Mouse (Mus musculus): ENCODE measurements around the gene Foxo6.
A peak's percentile ranks its signal among the peaks of the same experiment; 100 is the strongest.

Foxo6 gene

DNA sequence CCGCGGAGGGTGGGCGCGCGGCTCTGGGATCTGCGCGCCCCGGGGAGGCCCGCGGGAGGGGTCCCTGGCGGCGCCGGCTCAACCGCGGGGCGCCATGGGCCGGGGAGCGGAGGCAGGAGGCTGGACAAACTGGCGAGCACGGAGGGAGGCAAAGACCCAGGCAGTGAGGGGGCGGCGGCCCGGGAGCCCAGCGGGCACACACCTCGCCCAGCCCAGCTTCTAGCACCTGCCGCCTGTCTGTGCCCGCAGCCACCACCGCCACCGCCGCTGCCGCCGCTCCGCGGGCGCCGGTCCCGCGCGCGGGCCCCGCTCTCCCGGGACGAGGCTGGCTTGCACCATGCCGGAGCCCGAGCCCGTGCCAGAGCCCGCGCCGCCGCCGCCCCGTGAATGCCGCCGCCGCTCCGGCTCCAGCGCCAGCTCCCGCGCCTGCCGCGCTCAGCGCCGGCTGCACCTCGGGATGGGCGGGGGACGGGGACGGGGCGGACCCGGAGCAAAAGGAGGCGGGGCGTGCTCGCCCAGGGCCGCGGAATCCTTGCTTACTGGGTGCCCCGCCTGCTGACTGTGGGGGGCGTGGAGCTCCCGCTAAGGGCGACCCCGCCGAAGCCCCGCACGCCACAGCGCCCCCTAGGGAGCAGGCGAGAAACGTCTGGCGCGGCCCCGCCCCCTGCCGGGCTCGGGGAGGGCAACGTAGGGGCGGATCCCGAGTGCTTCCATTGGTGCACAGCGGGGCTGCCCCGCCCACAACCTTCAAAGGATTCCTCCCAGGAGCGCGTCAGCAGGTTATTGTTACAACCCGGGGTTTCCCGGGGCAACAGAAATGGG, at the start of gene Foxo6:
Foxo6 (minus strand) TSS at position 60 of the 822 bp plus-strand sequence.
- DNase-seq, result peak; percentile 98

DNA sequence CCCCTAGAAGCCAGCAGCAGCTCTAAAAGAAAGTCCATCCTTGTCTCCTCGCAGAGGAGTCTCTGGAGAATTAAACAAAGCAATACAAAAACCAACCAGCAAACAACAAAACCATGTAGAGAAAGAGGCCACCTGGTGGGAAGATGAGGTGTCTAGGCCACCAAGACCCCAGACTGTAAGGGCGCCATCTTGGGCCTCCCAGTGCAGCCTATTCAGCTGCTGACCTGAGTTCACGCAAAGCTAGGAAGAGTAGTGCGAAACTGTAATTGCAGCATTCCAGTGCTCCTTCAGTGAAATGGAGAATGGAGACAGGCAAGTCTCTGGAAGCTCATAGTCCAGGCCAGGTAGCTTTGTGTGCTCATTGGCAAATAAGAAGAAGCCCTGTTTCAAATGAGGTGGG, 47.2 kb upstream of the Foxo6 start:
- DNase-seq, result no peak

DNA sequence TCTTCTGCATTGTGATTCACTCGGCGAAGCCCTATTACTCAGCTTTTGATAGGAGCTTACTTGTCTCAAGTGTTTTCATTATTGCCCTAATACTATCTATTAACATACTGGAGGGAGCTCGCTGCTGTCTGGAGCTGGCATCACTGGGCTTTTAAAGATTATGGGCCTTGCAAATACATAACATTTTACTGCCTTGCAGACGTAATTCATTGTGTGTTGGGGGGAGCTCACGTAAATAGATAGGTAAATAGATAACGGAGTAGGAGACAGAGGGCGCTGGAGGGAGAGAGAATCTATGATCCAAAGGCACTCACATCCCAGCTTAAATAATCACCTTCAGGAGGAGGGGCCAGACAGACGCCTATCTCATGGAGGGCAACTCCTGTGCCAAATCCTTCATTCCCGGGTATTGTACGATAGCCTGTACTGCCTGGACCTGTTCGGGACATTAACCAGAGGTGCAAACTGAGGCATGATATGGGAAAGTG, 45.8 kb upstream of the Foxo6 start:
- no peak for DNase-seq

DNA sequence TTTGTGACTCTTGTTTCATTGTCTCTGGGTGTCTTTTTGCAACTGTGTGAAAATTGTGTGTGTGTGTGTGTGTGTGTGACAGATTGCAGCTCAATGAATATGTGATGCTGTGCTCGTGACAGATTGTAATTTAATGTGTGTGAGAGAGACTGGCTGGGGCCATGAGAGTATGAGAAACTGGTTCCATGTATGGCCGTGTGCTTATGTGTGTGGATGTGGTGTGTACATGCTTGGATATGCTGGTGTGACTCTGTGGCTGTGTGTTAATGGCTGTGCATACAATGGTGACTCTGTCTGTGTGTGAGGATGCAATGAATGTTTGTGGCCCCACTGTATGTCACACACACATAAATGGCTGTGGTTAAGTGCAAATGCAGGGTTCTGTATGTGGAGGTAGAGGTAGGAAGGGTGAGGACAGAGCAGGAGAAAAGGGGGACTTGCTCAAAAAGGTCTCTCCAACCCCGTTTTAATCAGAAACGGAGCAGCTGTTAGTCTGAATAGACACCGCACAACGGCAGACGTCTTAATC, 45.3 kb upstream of the Foxo6 start:
- DNase-seq, result no peak

DNA sequence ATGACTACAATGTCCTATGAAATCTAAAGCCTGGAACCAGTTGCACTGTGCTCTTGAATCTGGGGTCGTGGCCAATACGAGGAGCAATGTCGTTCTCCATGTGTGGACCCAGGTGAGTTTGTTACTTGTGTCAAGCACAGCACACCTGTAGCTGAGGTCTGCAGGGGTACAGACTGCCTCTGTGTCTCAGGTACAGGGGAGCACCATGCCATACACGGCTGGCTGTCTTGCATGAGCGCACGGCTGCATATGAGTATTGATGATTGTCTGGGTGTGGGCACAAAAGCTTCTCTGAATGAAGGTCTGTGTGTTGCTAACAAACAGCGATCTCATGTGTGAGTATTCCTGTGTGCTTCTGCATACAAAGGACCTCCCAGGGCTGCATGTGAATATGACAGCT, 44.8 kb upstream of the Foxo6 start:
- DNase-seq, result no peak

DNA sequence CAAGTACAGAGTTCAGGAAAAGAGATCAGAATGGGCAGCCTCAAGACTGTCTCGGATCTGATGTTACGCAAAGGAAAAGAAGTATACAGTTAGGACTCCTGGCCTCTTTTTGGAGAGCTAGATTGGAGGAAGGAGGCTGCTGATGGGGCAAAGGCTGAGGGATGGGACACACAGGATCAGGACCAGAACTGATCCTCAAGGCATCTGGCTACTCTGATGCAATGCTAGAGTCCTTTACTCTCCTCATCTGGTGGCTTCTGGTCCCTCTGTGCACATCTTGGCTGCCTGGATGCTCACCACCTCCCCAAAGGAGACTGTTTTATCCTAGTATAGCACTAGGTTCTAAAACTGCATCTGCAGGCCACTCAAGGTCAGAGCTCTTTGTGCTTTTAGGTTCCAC, 44.4 kb upstream of the Foxo6 start:
- no peak for DNase-seq

DNA sequence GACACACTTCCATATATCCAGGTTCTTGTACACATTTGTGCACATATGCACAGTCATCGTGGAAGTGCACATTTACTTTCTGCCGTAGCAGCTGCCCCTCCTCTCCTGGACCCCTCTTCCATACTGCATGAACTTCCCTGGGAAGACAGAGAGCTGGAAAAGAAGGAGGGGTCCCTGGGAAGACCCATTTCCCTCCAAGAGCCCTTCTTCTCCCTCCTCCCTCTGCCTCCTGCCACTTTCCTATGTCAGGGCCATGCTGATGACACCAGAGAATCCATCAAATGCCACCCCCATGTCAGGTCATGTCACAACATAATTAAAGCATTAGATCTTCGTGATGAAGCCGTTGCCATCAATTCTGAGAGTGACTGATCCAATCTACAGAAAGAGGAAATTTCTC, 38.6 kb upstream of the Foxo6 start:
- no peak for DNase-seq

DNA sequence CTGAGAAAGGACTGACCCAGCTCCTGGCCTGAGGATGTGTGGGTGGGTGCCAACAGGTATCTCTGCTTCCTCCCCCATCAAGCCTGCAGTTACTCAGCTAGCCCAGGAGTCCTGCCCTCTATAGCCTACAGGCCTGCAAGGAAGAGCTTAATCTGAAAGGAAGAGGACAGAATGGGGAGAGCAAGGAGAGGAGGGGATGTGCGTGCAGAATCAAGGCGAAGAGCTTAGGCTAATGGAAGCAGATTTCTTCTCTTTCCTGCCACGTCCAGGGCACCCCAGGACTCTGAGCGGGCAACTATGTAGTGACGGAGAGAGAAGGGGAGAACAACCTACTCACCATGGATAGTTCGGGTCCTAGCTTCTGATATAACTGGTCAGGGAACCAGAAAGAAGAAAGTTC, 37.9 kb upstream of the Foxo6 start:
- DNase-seq, result no peak

DNA sequence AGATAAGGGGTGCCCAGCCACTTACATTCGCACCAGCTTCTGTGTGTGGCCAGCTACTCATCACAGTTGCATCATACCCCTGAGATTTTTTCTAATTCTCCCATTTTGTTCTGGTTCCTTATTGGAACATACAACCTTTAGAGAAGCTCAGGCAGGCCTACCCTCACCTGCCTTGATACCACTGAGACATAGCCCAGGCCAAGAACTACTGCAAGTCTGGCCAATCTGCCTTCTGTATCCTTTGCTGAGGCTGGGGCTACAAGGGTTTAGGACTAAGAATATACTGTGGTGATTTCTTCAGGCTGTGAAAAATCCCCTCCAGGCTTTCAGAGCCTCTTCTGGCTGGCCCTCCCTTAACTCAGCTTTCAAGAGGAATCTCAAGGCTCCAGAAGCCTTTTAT, 36.7 kb upstream of the Foxo6 start:
- DNase-seq, result no peak

DNA sequence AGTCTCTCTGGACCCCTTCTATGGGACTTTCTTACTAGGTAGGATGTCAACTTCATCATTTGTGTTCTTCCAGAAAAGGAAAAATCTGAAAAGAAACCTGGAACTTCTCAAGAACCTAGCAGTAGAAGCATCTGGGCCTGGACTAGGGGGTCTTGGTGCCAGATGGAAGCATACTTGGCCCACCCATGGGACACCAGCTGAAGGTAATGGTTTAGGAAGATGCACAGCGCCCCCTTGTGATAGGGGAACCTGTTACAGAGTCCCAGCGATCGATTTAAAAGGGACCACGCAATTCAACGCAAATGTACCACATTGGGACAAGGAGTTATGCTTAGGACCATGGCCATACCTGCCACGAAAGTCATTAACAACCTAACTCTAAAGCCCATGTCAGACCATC, 36.0 kb upstream of the Foxo6 start:
- DNase-seq, result peak; percentile 57

DNA sequence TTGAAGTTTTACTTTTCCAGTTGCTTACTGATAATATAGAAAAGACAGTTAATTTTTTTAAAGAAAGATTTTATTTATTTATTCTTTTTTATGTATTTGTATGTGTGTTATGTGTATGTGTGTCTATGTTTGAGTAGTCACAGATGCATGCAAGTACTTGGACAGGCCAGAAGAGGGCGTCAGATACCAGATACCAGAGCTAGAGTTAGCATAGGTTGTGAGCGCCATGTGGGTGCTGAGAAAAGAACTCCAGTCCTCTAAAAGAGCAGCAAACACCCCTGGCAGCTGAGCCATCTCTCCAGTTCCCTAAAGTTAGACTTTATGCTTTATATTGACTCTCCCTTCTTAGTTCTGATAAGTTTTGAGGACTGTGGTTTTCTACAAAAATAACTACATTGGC, 30.4 kb upstream of the Foxo6 start:
- DNase-seq, result no peak

DNA sequence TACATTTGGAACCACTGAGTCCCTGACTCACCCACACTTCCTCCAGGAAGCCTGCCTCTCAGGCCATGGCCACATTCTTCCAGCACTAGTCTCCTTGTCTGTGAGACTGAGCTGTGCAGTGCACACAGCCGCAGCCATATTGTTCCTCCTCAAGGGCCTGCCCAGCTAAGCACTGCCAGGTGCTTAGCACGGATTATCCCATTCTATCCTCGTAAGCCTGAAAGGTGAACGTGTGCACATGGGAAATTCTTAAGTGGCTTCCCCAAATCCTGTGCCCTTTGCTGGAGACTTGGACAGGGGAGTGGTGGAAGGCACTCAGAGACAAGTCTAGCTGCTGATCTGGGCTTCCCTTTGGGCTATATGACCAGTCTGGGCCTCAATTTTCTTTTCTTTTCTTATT, 29.6 kb upstream of the Foxo6 start:
- DNase-seq, result no peak

DNA sequence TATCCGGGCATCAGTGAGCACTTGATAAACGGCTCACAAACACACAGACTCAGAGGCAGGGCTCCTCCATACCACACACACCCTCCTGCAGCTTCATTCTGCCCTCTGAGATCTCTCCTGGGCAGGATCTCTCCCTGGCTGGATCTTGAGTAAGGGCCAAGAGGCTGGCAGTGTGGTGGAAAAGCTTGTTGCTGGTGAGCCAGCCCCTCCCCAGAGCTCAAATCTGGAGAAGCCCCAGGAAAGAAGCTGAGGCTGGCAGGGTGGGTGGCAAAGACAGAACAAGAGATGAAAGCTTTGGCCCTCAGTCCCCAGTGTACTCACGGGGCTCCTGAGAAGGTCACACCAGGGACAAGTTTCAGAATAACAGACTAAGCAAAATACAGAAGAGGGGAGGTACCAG, 27.4 kb upstream of the Foxo6 start:
- no peak for DNase-seq

DNA sequence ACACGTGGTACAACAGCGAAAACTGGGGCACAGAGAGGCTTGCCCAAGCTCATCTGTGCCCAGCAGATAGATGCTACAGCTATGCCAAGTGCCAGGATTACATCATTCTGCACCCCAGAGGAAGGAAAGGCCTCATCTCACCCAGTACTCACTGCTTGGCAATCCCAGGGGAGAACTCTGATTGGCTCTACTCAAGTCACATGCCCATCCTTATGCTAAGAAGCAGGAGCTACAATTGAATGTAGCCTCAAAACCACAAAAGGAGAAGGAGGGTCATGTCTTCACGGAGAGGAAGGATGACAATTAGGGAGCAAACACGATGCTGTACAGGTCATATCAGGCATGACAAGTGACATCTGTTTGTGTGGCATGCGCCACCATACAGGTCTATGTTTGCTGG, 26.2 kb upstream of the Foxo6 start:
- no peak for DNase-seq

DNA sequence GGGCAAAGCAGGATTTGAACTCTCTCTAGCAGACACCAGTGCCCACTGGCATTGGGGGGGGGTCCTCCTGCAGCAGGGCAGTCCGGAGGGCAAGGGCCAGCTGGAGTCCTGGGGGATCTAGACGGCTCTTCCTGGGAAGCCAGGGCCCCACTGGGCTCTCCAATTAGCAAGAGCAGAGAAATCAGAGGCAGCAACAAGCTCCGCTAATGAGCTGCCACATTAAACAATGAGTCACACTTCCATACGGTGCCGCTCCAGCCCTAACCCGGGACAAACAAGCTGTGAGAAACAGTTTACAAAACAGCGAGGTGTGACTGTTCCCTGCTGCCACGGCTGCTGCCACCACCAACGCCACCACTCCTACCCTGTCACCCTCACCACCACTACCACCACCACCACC, 17.4 kb upstream of the Foxo6 start:
- DNase-seq, result no peak

DNA sequence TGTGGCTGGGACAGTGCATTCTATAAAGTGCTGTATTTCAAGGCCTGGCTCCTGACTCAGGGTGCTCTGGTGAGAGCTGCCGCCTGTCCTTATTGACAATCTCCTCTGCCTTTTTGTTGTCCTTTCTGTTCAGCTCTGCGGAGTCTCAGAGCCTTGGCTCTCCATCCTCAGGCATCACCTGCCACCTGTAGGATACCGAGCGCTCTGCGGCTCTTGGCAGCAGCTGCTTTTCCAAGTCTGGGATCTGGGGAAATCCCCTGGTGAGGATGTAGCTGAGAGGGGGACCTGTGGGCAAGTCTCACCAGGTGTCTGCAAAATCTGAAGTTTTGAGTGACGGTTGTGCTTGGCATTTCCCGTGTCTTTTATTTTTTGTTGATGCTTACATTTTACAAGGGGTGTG, 12.1 kb upstream of the Foxo6 start:
- DNase-seq, result peak; percentile 16

DNA sequence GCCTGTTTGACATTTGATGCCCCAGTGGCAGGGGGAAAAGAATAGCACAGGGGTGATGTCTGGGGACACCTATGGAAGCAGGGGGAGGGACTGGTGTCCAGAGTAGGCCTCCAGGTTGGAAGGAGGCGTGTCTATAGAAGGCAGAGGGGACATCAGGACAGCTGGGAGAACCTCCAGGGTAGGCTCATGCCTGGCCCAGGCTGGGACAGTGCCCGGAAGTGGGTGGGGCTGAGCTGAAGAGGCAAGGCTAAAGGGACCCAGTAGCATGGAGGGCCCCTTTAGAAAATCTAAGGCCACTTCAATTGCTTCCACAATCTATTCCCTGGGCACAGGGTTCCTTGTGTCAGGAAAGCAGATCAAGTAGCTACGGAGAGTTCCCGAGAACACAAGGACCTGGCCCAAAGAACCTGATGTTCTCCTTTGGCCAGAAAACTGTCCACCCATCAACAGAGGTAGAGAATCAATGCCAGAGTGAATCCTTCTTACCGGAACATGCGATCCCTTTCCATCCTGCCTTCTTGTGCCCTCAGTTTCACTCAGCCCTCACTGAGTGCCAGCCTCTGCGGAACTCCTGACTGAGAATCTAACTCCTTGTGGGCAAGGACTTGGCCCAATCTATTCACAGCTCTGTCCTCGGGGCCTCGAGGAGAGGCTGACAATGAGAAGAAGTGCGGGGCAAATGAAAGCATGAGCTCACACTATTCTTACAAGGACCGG, 4.1 kb upstream of the Foxo6 start:
- peak; percentile 79 for DNase-seq

DNA sequence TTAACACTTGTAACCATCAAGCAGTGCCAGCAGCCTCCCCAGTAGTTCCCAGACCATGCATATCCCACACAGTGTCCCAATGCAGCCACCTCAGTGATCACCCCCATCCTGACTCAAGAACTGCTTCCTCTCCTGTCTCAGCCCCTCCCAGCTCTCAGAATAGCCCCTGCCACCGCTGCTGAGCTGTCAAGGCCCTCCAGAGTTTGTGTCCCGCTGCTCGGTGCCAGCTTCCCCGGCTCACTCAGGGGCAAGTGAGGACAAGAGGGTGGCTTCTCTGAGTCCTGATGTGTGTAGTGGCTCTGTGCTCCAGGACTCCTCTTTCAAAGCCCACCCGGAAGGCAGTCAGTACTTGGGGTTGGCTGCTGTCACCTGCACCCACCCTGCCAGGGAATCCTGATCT, 3.3 kb upstream of the Foxo6 start:
- DNase-seq, result peak; percentile 21

DNA sequence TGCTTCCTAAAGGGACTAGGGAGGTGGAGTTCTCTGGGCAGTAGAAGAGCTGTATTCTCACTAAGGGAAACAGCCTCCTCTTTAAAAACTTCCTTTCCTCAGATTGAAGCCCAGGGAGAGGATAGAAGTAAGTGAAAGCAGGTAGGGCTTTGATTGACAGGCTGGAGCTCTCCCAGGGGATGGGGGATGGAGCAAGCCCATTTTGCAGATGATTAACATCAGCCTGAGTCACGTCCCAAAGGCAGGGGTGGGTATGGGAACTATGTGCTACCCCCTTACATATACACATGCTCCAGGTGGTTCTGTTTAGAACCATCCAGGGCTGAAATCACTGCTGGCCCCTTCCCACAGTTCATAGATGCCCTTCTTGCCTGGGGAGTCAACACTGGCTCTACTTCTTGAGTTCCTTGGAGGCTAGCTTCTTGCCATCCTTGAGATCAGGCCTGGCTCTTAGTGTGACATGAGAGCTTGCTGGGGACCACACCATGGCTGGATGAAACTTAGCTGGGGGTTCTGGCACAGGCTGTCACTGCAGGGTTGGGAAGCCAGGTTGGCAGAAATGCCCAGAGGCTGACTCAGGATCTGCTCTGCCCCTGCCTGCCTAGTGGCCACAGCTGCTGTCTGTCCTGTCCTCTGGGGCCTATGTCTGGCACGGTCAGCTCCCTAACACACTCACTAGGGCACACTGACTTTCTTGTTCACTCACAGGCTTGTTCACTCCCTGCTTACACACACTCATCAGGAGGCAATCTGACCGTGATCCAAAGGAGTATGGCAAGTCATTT, 2.2 kb upstream of the Foxo6 start:
- no peak for DNase-seq

DNA sequence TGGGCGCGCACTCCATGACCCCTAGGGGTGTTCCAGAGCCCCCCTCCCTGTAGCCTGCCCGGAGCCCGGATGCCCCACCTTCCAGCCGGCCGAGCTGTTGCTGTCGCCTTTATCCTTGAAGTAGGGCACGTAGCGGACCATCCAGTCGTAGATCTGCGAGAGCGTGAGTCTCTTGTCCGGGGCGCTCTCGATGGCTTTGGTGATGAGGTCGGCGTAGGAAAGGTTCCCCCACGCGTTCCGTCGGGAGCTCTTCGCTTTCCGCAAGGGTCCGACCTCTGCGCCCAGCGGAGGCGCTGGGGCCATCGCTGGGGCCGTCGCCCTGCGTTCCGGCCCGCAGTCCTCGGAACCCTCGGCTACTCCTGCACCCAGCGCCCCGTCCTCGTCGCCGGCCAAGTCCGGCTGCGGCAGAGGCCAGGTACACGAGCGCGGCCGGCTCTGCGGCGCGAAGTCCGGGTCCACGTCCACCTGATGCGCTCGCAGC, 348 bp downstream of the Foxo6 start:
- peak; percentile 43 for DNase-seq

DNA sequence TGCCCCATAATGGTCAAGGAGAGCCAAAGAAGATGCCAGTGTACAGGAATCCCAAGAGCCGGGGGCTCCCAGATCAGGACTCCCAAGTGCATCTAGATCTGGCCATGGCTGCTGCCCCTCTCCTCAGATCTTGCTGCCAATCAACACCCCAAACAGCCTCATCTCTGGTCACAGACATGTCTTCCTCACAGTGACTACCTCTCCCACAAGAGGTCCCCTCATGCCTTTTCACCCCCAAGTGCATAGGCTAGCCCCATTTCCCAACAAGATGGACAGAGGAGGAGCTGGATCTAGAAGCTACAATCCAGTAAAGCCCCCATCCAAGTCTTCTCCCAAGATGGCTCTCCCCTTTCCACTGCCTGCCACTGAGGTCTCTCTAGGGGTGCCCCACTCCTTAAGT, 1.4 kb downstream of the Foxo6 start:
- no peak for DNase-seq

DNA sequence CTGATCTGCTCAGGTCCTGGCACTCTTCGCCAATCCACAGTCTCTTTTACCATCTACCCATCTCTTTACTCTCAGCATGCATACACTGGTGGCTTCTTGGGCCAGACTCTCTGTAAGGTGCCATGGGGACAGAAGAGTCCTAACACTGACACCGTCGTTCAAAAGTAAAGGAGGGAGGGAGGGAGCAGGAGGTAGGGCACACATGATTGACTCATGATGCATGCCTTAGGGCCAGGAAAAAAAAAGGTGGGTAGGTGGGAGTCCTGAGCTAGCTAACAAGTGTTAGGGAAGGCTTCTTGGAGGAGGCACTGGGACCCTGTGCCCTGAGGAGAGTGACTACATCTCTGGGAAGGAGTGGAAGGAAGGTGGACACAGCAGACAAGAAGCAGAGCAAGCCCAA, 1.9 kb downstream of the Foxo6 start:
- no peak for DNase-seq

DNA sequence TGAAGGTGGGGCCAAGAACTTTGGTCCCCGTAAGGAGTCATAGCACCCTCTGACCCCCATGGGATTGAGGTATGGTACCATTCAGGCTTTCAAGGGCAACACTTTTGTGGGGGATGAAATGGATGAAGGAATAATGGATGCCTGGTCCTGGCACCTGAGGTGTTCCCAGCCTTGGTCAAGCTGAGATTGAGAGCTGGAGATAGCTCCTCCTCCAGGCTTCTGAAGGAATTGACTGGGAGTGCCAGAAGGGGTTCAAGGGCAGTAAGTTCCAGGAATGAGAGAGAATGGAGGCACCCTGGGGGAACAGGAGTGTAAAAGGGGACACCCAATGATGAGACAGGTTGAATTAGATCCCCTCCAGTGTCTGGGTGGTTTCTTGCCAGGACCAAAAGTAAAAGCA, 3.0 kb downstream of the Foxo6 start:
- no peak for DNase-seq

Measured in lung, postnatal 10 days (tissue).